Mouse (Mus musculus) layer of hippocampus, adult 2 months (tissue): ENCODE measurements around the gene Fgf9. TPM values are rescaled to one million over a fixed set of nuclear protein-coding genes. Genes with fewer than 3 reads are reported as not detected.

ENCODE experiments used
- DNase-seq, 2 experiments: peaks; one replicate each; pipeline ENCODE4 v3.0.0; 2022; ENCODE audit warnings: low spot score in 2 of 2
- H3K27ac ChIP-seq: fragments of 200-600 bp; 2 replicates; pipeline ENCODE4 v1.8.1; 2022
- H3K4me3 ChIP-seq: fragments of 200-600 bp; 2 replicates; pipeline ENCODE4 v1.8.1; 2022; ENCODE audit warnings: mild to moderate bottlenecking
- CTCF ChIP-seq: fragments of 200-600 bp; conservative IDR thresholded peaks from 2 replicates; pipeline ENCODE4 v1.8.1; 2022; ENCODE audit warnings: antibody characterized with exemption, mild to moderate bottlenecking, moderate library complexity
- long read RNA-seq, 2 experiments: library from polyadenylated mRNA; stranded (forward); transcript quantifications; one replicate each; pipeline ENCODE4 v2.0.0; 2021; ENCODE audit warnings: borderline mapping rate in 2 of 2
- total RNA-seq, 2 experiments: library from RNA; stranded (reverse); gene quantifications; 2 replicates each; pipeline ENCODE4 v1.2.3; 2021

Gene Fgf9
- 10 to 100 TPM; 16.3 to 17.1 TPM for total RNA-seq
- long read RNA-seq, experiment 1, partial matches to known transcripts: 0 of 9 reads
- long read RNA-seq, experiment 1, other reads (novel, unspliced or antisense): 2 of 9 reads
- long read RNA-seq, experiment 2, partial matches to known transcripts: 0 of 10 reads
- long read RNA-seq, experiment 2, other reads (novel, unspliced or antisense): 5 of 10 reads

DNA sequence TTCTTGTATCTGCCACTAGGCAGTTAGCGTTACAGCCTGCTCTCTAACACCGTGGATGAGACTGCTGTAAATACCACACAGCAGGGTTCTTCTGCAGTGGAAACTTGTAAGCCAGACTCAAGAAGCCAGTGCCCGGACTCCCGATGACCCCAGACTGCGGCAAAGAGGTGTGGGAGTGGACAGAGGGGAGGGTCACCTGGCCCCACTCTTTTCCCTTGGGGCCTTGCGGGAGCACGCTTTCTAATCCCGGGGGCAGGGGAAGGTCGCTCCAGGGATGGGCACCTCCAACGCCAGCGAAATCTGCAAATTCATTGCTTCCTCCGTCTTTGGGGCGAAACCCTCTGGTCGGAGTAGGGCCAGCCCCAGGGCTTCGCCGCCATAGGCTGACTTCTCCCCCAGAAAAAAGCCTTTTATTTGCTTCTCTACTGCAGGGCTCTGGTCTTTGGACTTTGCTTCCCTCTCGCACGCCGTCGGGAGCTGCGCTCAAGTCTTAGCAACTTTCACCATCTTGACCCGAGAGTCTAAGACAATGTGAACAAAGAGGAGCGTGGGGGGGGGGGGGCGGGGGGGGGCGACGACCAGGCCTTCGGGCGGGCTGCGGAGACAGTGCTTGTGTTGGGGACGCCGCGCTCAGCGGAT, at the start of gene Fgf9:
Fgf9 (plus strand) TSS at position 67 of the 639 bp plus-strand sequence.
- Histone ChIP-seq H3K4me3 (peak within 1 kb of the TSS; percentile 63), H3K27ac (0 out of 2 replicates have a peak within 1 kb of the TSS, but pooled peaks have one; percentile 10)
- no peak for DNase-seq
- no peak; the same call in 1 of the 2 replicates for TF ChIP-seq CTCF

DNA sequence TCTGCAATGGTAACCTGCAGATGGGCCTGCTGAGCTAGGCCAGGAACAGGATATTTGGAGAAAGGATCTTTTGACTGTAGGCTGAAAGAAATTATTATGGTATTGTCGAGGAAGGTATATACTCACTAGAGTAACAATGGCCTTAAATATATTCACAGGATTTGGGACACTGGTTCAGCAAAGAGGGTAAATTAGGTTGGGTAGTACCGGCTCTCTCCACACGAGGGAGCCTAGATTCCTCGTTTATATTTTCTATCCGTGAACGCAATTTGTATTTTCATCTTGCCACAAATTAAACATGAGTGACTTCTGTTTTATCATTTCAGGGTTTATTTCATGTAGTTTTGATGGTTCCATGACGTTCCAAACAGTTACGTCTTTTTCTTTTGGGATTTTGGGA, 35.8 kb upstream of the Fgf9 start:
- H3K27ac ChIP-seq: no peak overlapping the region
- TF ChIP-seq CTCF: peak; percentile 98
- H3K4me3 ChIP-seq: peak overlapping the region; percentile 27; the same call in 1 of the 2 replicates
- peak; percentile 50 to 82 for DNase-seq

DNA sequence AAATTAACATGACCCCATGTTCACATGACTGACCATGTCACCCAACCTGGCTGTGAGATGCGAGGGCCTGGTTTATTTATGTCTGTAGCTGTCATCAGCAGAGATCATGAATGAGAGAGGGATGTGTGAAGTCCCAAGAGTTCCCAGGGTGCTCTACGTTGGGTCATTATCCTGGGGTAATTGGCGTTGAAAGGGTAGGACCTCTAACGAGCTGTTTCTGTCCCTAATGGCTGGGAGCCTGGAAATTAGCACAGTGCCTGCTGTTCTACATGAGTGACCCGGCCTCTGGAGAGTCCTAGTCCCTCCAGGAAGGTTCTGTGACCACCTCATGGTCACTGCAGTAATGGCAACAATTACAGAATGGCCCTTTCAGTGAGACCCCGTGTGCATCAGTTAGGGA, 34.2 kb upstream of the Fgf9 start:
- Histone ChIP-seq H3K4me3 (no peak overlapping the region), H3K27ac (no peak overlapping the region)
- no peak for DNase-seq
- no peak for TF ChIP-seq CTCF

DNA sequence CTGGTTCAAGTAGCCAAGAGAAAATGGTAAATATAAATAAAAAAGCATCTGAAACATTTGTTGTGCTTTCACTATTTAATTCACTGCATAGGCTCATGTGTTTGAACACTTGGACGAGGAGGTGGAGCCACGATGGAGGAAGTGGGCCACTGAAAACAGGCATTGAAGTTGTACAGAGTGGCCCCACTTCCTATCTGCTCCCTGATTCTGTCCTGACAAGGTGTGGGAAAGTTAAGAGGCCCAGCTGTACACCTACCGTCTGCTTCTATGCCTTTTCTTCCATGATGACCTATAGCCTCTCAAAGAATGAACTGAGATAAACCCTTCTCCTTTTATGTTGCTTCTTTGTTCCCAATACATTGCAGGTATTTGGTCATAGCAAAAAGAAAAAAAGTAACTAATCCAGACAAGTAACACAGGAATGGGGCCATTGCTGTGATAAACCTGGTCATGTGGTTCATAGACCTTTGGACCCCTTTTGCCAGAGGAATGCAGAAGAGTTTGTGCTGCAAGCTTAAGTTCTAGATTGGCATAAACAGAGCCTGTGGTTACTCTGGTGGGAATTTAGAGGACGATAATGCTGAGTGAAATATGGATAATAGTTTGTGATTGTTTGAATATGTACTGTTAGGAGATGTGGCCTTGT, 23.6 kb upstream of the Fgf9 start:
- no peak for DNase-seq
- H3K27ac ChIP-seq: no peak overlapping the region
- H3K4me3 ChIP-seq: no peak overlapping the region
- TF ChIP-seq CTCF: no peak

DNA sequence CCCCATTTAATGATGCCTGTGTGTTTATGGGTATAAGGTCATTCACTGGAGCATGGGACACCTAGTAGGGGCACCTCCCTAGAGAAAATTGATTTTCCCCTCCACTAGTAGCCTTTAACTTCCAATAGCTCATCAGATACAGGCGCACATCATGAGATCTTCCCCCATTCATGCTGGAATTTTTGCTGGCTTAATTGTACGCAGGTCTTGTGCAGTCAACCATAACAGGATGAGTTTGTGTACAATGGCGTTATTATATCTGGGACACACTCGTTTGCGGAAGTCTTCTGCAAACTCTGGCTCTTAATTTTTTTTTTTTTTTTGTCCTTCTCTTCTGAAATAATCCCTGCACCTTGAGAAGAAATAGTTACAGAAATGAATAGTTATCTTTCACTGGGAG, 19.7 kb upstream of the Fgf9 start:
- no peak for DNase-seq
- Histone ChIP-seq H3K4me3 (no peak overlapping the region), H3K27ac (no peak overlapping the region)
- TF ChIP-seq CTCF: no peak

DNA sequence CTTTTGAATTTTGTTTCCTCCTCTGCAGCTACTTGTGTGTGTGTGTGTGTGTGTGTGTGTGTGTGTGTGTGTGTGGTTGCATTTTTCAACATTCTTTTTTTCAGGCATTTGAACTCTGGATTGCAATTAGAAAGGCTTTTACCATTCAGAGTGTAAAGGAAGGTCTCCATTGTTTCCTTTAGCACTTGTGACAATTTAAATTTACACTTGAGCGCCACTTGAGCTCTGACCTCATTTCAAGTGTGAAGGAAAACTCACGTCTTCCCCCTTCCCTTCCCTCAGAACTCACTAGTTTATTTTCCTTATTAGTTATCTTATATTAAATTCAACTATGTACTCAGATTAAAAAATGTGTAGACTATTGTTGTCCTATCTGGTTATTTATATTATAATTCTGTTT, 2.8 kb upstream of the Fgf9 start:
- no peak for DNase-seq
- no peak for TF ChIP-seq CTCF
- Histone ChIP-seq H3K27ac (no peak overlapping the region), H3K4me3 (no peak overlapping the region)

DNA sequence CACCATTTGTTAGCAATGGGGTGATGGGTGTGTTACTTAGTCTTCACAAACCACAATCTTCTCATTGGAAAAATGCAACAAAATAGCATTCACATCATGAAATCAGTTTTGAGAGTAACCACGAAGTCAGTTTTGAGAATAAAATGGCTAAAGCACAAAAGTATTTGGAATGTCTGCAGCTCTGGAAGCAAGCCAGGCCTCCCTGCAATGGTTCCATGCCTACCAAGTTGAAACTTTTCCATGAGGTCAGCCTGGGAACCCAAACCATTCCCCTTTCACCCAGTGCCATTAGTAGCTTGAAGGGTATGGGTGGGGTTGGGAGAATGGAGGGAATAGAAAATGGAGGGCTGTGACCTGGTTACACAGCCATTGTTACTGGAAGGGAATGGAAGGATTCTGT, 1.7 kb upstream of the Fgf9 start:
- no peak for TF ChIP-seq CTCF
- DNase-seq: no peak
- no peak overlapping the region for H3K4me3 ChIP-seq
- H3K27ac ChIP-seq: no peak overlapping the region

DNA sequence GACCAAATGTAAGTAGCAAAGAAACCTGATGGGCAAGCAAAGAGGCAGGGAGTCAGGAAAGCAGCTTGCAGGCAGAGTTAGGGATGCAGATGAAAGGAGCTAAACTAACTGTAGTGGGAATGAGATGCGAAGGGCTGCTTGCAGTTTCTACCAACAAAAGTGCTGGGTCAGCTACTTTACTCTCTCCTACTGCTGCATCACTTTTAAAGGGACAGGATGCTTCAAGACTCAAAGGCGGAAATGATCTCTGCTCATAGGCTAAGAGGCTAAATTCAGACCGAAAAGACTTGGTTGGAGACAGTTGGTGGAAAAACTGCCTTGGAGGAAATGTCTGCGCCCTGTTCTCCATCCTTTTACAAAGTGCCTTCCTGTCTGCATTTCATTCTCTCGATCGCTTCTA, 420 bp upstream of the Fgf9 start:
- DNase-seq: no peak
- Histone ChIP-seq H3K4me3 (peak overlapping the region; percentile 63), H3K27ac (no peak overlapping the region)
- no peak for TF ChIP-seq CTCF

DNA sequence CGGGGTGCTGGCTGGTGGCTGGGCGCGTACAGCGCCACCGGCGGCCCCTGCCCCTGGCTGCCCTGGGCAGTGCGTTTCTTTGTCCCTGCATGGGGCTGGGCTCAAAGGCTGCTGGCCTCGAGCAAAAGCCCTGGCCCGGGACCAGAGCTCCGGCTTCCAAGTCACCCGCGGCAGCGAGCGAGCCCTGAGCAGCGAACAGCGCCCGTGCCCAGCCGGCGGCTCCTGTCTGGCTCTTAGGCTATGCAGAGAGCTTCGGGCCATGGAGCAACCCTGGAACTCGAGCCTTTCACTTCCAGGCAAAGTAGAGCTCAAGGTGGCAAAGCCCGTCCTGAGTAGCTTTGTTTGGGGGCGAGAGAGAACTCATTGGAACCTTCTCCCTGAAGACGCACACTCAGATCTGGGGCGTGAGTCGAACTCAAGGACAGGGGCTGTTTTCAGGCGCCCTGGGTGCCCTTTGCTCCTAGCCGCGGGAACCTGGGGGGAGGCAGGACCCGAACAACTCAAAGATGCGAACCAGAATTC, 834 bp downstream of the Fgf9 start:
- H3K27ac ChIP-seq: 0 out of 2 replicates have a peak overlapping the region, but pooled peaks have one; percentile 10
- no peak for TF ChIP-seq CTCF
- peak; percentile 8 to 37 for DNase-seq
- H3K4me3 ChIP-seq: peak overlapping the region; percentile 63

DNA sequence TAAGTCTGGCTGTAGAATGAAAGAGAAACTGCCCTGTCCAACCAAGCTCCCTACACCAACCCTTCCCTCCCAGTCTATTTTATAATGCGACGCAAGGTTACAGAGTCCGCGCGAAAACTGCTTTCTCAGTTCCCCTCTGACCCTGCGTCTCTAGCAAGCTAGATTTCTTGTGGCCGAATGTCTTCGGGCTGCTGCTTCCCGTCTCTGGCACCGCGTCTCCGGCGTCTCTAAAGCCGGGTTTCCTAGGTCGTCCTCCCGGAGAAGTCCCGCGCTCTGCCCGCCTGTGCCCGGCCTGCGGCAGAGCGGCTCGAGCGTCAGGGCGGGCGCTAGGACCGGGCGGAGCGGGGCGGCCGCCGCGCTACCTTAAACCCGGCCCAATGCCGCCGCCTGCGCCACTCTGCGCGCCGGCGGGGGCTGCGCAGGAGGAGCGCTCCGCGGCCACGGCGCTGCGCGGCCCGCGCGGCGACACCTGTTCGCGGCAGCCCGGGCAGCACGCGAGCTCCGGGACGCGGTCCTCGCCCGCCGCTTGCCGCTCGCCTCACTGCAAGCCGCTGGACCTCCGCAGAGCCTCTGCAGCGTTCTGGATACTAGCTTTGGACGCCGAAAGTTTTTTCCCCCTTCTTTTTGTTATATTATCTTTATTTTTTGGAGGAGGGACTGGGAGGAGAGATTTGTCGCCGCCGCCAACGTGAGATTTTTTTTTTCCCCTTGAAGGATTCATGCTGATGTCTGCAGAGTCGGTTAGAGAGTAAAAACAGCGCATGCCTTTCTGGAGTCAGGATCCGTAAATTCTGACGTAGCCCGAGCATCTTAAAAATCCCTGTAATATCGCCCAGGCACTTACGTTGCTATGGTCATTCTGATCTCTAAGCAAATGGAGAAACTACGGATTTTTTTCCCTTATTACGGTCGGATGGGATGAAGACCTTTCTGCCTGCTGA, 1.8 kb downstream of the Fgf9 start:
- TF ChIP-seq CTCF: no peak
- H3K4me3 ChIP-seq: peak overlapping the region; percentile 78
- peak overlapping the region; percentile 65; the same call in 1 of the 2 replicates for H3K27ac ChIP-seq
- peak; percentile 46 to 71 for DNase-seq

DNA sequence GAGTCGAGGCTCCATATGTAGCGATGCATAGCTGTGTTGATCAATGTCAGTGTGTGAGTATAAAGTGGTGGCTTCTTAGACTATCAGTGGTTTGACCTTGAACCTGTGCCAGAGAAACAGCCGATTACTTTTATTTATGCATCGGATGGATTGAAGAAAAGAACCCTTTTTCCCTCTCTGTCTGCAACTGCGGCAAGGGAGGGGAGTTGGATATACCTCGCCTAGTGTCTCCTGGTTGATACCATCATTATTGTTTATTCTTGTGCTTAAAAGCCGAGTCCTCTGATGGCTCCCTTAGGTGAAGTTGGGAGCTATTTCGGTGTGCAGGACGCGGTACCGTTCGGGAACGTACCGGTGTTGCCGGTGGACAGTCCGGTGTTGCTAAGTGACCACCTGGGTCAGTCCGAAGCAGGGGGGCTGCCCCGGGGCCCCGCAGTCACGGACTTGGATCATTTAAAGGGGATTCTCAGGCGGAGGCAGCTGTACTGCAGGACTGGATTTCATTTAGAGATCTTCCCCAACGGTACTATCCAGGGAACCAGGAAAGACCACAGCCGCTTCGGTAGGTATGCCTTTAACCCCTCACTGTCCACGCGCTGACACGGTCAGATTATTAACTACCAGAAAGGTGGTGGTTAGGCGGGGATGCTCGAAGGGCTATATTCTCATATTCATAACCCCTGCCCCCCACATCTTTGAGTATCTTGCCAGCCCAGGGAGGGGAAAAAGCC, 2.6 kb downstream of the Fgf9 start:
- TF ChIP-seq CTCF: no peak
- H3K27ac ChIP-seq: peak overlapping the region; percentile 61; the same call in 1 of the 2 replicates
- no peak for DNase-seq
- peak overlapping the region; percentile 78 for H3K4me3 ChIP-seq

DNA sequence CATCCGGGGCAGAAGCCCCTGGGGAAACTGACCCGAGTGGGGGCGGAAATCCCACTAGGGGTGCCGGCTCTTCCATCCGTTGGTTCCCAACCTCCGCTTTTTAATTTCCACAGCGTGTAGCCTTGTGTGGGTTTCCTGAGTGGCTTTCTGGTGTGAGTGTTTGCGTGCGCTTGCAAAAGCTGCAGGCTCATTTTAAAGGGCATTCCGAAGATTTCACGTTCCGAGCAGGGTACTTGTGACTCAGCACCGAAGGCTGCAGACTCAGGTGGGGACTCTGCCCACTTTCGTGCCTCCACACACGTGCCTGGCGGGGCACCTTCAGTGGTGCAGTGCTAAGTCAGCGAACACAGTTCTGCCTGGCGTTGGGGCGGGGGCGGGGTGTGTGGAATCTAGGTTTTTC, 3.6 kb downstream of the Fgf9 start:
- peak in 1 of 2 experiments; percentile 10 for DNase-seq
- Histone ChIP-seq H3K27ac (0 out of 2 replicates have a peak overlapping the region, but pooled peaks have one; percentile 23), H3K4me3 (peak overlapping the region; percentile 78)
- no peak for TF ChIP-seq CTCF
